Mouse (Mus musculus) cerebellum, adult 2 months (tissue): ENCODE measurements at regions not wholly inside any gene's neighbourhood (a gene's known extent, or its start where the extent isn't known, plus 50 kb on each side); places are given as distances from the start of the nearest gene placed in this dataset.

Experiments used
- CTCF ChIP-seq: fragments of 200-500 bp; IDR thresholded peaks from 2 replicates; pipeline ENCODE4 v1.5.1; 2011; ENCODE audit warnings: low read depth, mild to moderate bottlenecking, control low read depth, low read length, moderate library complexity, borderline replicate concordance; ENCODE audit not compliant: insufficient read depth
- POLR2A ChIP-seq: fragments of 200-500 bp; IDR thresholded peaks from 2 replicates; pipeline ENCODE4 v1.6.1; 2011; ENCODE audit warnings: low read length, control low read depth, borderline replicate concordance; ENCODE audit not compliant: insufficient read depth

- no peak for TF ChIP-seq CTCF
- TF ChIP-seq POLR2A = no peak
Measured at GRCm38 (mm10) chr5:116934585-116934984, 181.3 kb downstream of the Suds3 start.
